Mouse (Mus musculus) forebrain, embryonic 11.5 days (tissue): ENCODE results near the gene Mien1. TPM values are rescaled to one million over a fixed set of nuclear protein-coding genes. Genes with fewer than 3 reads are reported as not detected.

Source experiments
- ATAC-seq: fragments of 200-750 bp; cut with Nextera tagmentation; replicated peaks from 2 replicates; pipeline ENCODE4 v1.8.0; 2017; ENCODE audit warnings: moderate TSS enrichment; ENCODE audit not compliant: low FRiP score
- DNase-seq: peaks from one replicate; pipeline ENCODE4 v3.0.0-alpha.2; 2017; ENCODE audit warnings: low spot score
- H3K27ac ChIP-seq: fragments of 300-500 bp; sonication (generic); 2 replicates; pipeline ENCODE4 v1.5.1; 2014; ENCODE audit warnings: low read depth, low read length
- H3K27me3 ChIP-seq: fragments of 300-500 bp; sonication (generic); 2 replicates; pipeline ENCODE4 v1.6.1; 2014; ENCODE audit warnings: mild to moderate bottlenecking, low read length, mixed read lengths; ENCODE audit not compliant: control insufficient read depth, insufficient read depth
- H3K36me3 ChIP-seq: fragments of 300-500 bp; sonication (generic); 2 replicates; pipeline ENCODE4 v1.6.1; 2014; ENCODE audit warnings: mild to moderate bottlenecking, low read length, moderate library complexity, mixed read lengths; ENCODE audit not compliant: control insufficient read depth, insufficient read depth
- H3K4me1 ChIP-seq: fragments of 300-500 bp; sonication (generic); replicated peaks from 2 replicates; pipeline ENCODE4 v1.6.1; 2014; ENCODE audit warnings: low read length, mixed read lengths; ENCODE audit not compliant: control insufficient read depth, insufficient read depth
- H3K4me2 ChIP-seq: fragments of 300-500 bp; sonication (generic); 2 replicates; pipeline ENCODE4 v1.6.1; 2014; ENCODE audit warnings: low read depth, mild to moderate bottlenecking, low read length, moderate library complexity, mixed read lengths; ENCODE audit not compliant: severe bottlenecking
- H3K4me3 ChIP-seq: fragments of 300-500 bp; sonication (generic); 2 replicates; pipeline ENCODE4 v1.5.1; 2014; ENCODE audit warnings: low read depth, low read length
- H3K9ac ChIP-seq: fragments of 300-500 bp; sonication (generic); 2 replicates; pipeline ENCODE4 v1.6.1; 2014; ENCODE audit warnings: low read length
- H3K9me3 ChIP-seq: fragments of 300-500 bp; sonication (generic); 2 replicates; pipeline ENCODE4 v1.6.1; 2016; ENCODE audit warnings: low read length, mixed read lengths; ENCODE audit not compliant: control insufficient read depth
- WGBS: fragments of 180-500 bp; shearing (Covaris S2); extraction: QIAGEN DNeasy Blood & Tissue Kit; methylation state at CpG from one replicate; pipeline ENCODE4 v1.1.7; 2014; 5-methylcytosine and 5-hydroxymethylcytosine counted together
- polyA plus RNA-seq: library from polyadenylated mRNA; unstranded; fragments of >200 nt; fragmentation: Nextera tagmentation; extraction: Ambion mirVana; gene quantifications from 2 replicates; pipeline ENCODE4 v1.2.1, GENCODE M21; 2014

Gene Mien1
- polyA plus RNA-seq, 1 experiment from 2014 or later = 111 TPM

GRCm38 (mm10) chr11:98418939-98419547 is 19.7 kb downstream of the Mien1 start:
- no peaks in the 10 kb centered on the region for H3K9me3 ChIP-seq
- WGBS = 83% methylated on average over 10 of the region's 10 CpGs
- no peak overlapping the region for H3K9ac ChIP-seq
- no peak overlapping the region for H3K27ac ChIP-seq
- H3K27me3 ChIP-seq = no peaks in the 10 kb centered on the region
- no peak for ATAC-seq
- no peaks in the 10 kb centered on the region for H3K36me3 ChIP-seq
- no peaks in the 10 kb centered on the region for H3K4me1 ChIP-seq
- H3K4me2 ChIP-seq = no peak overlapping the region
- no peak overlapping the region for H3K4me3 ChIP-seq
- no peak for DNase-seq

- ATAC-seq (no peak), DNase-seq (no peak)
- H3K4me1 ChIP-seq = no peaks in the 10 kb centered on the region
- no peak overlapping the region for H3K4me3 ChIP-seq
- no peaks in the 10 kb centered on the region for H3K9me3 ChIP-seq
- no peak overlapping the region for H3K9ac ChIP-seq
- H3K4me2 ChIP-seq = no peak overlapping the region
- 80% methylated on average over 6 of the region's 6 CpGs for WGBS
- H3K36me3 ChIP-seq = no peaks in the 10 kb centered on the region
- H3K27ac ChIP-seq = no peak overlapping the region
- H3K27me3 ChIP-seq = no peaks in the 10 kb centered on the region
Observed at GRCm38 (mm10) chr11:98418273-98418672, 20.5 kb downstream of the Mien1 start.

GRCm38 (mm10) chr11:98417074-98417473 is 21.7 kb downstream of the Mien1 start:
- Histone ChIP-seq H3K9ac (no peak overlapping the region), H3K27ac (no peak overlapping the region), H3K27me3 (no peaks in the 10 kb centered on the region), H3K4me3 (no peak overlapping the region), H3K9me3 (no peaks in the 10 kb centered on the region), H3K4me2 (no peak overlapping the region), H3K36me3 (no peaks in the 10 kb centered on the region), H3K4me1 (no peaks in the 10 kb centered on the region)
- DNase-seq (no peak), ATAC-seq (no peak)
- 85% methylated on average over 1 of the region's 1 CpGs for WGBS

GRCm38 (mm10) chr11:98414162-98414561 is 24.6 kb downstream of the Mien1 start:
- H3K36me3 ChIP-seq = no peaks in the 10 kb centered on the region
- H3K9me3 ChIP-seq = no peaks in the 10 kb centered on the region
- ATAC-seq (no peak), DNase-seq (no peak)
- no peak overlapping the region for H3K27ac ChIP-seq
- no peak overlapping the region for H3K9ac ChIP-seq
- H3K4me3 ChIP-seq = no peak overlapping the region
- H3K4me2 ChIP-seq = no peak overlapping the region
- peaks cover 7% of the 10 kb centered on the region; the same call in 1 of the 2 replicates for H3K4me1 ChIP-seq
- peaks cover 13% of the 10 kb centered on the region; the same call in 1 of the 2 replicates for H3K27me3 ChIP-seq
- 32% methylated on average over 2 of the region's 2 CpGs for WGBS

GRCm38 (mm10) chr11:98413731-98414130 is 25.1 kb downstream of the Mien1 start:
- 30% methylated on average over 7 of the region's 7 CpGs for WGBS
- H3K9ac ChIP-seq = no peak overlapping the region
- peak overlapping the region; percentile 77; the same call in 1 of the 2 replicates for H3K4me3 ChIP-seq
- no peaks in the 10 kb centered on the region for H3K9me3 ChIP-seq
- H3K4me1 ChIP-seq = peaks cover 9% of the 10 kb centered on the region; the same call in 1 of the 2 replicates
- H3K4me2 ChIP-seq = peak overlapping the region; percentile 98; the same call in 1 of the 2 replicates
- H3K27ac ChIP-seq = no peak overlapping the region
- DNase-seq (no peak), ATAC-seq (no peak)
- H3K36me3 ChIP-seq = no peaks in the 10 kb centered on the region
- H3K27me3 ChIP-seq = peaks cover 13% of the 10 kb centered on the region; the same call in 1 of the 2 replicates

GRCm38 (mm10) chr11:98412797-98413301 is 25.9 kb downstream of the Mien1 start:
- DNase-seq (peak; percentile 81), ATAC-seq (peak; percentile 47)
- Histone ChIP-seq H3K9me3 (no peaks in the 10 kb centered on the region), H3K4me2 (peak overlapping the region; percentile 98), H3K27ac (peak overlapping the region; percentile 57; the same call in 1 of the 2 replicates), H3K4me1 (peaks cover 9% of the 10 kb centered on the region; the same call in 1 of the 2 replicates), H3K27me3 (peaks cover 13% of the 10 kb centered on the region; the same call in 1 of the 2 replicates), H3K9ac (peak overlapping the region; percentile 82), H3K4me3 (peak overlapping the region; percentile 77), H3K36me3 (no peaks in the 10 kb centered on the region)
- WGBS = under 1% methylated on average over 40 of the region's 40 CpGs

- Histone ChIP-seq H3K4me1 (peaks cover 9% of the 10 kb centered on the region; the same call in 1 of the 2 replicates), H3K9me3 (no peaks in the 10 kb centered on the region), H3K27ac (peak within 1 kb of the TSS; percentile 57), H3K4me2 (peak within 1 kb of the TSS; percentile 98), H3K27me3 (peaks cover 13% of the 10 kb centered on the region; the same call in 1 of the 2 replicates), H3K9ac (peak within 1 kb of the TSS; percentile 82), H3K36me3 (no peaks in the 10 kb centered on the region), H3K4me3 (peak within 1 kb of the TSS; percentile 77)
- WGBS = under 1% methylated on average over 48 of the region's 49 CpGs
- ATAC-seq = peak; percentile 55
- peak; percentile 92 for DNase-seq
Observed at GRCm38 (mm10) chr11:98412273-98412796, 26.5 kb downstream of the Mien1 start, which contains the start of gene Erbb2. Erbb2 (plus strand) TSS chr11:98412470.

- DNase-seq (peak; percentile 70), ATAC-seq (peak; percentile 55; the same call in 1 of the 2 replicates)
- Histone ChIP-seq H3K27ac (no peak overlapping the region), H3K9me3 (no peaks in the 10 kb centered on the region), H3K27me3 (peaks cover 13% of the 10 kb centered on the region; the same call in 1 of the 2 replicates), H3K9ac (peak overlapping the region; percentile 33), H3K4me1 (peaks cover 9% of the 10 kb centered on the region; the same call in 1 of the 2 replicates), H3K4me2 (peak overlapping the region; percentile 31; the same call in 1 of the 2 replicates), H3K36me3 (no peaks in the 10 kb centered on the region), H3K4me3 (no peak overlapping the region)
- 6% methylated on average over 10 of the region's 10 CpGs for WGBS
Observed at GRCm38 (mm10) chr11:98409341-98409822, 29.4 kb downstream of the Mien1 start.
